Mouse (Mus musculus) layer of hippocampus, postnatal 36 days (tissue): ENCODE results near the gene Csnk1e. TPM values are rescaled to one million over a fixed set of nuclear protein-coding genes. Genes with fewer than 3 reads are reported as not detected.
"Not testable (repeated sequence)": the region's sequence is repeated elsewhere in the genome, so short reads cannot be mapped to it uniquely, and the experiment has no call there.

Experiments
- DNase-seq, 2 experiments: peaks; one replicate each; pipeline ENCODE4 v3.0.0; 2022
- total RNA-seq, 2 experiments: library from RNA; stranded (reverse); gene quantifications; 2 replicates each; pipeline ENCODE4 v1.2.3; 2021

The Csnk1e gene
- total RNA-seq, result 100 to 1,000 TPM; 111 to 120 TPM

DNA sequence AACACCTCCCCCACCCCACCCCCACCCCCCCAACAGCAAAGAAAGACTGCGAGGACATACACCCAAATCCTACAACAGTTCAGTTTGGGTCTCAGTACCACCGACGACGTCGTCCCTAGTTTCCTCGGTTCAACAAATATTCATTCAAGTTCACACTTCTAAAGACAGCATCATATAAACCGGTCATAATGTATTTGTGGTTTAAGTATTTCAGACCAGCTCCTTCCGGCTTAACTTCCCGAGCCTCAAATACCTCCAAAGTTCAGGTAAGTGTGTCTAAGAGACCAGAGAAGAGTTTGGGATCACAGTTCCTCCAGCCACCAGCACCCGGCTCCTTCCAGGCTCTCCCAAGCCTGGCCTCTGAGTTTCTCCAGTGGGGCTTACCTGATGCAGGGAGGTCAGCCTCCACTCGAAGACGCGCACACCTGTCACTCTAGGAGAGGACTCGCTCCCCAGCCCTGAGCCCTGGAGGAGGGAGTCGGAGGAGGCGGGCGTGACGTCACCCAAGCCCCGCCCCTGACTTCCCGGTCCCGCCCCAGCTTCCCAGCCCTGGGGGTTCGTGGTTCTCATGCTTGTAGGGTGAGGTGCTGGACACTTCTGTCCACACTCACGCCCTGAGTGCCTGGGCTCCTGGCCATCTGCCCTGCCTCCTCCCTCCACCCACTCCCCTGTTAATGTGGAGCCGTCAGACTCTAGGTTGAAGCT, at the start of gene Csnk1e:
Csnk1e (minus strand) TSS at position 461 of the 705 bp plus-strand sequence.
- DNase-seq, result no peak

DNA sequence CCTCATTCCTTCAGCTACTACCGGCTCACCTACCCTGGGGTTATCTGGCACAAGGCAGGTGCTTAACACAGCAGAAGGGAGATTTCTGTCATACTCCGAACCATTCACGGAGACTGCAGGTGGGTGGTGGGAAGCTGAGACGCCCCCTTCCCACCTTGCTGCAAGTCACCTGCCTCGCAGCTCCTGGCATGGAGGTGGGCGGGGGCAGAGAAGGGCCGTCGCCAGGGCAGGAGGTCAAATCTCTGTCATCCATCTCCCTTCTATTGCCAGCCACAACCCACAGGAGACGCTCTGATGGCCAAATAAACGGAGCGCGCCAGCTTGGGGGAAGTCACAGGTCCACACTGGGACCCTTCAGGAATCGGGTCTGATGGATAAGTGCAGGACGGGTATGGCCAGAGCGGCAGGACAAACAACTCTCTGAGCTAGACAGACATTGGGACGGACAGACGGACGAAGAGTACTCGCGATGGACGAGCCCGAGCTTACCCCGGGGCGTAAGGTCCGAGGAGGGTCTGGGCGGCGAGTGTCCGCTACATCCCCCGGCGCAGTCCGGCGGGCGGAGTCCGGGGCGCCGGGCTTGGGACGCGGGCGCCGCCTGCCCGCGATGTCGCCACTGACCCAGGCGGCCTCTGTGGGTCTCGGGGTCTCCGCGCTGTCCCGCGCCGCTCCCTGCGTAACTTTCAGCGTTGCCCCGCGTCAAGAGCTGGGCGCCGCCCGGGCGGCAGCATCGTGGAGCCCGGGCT, 49.5 kb upstream of the Csnk1e start, which contains the start of gene Kcnj4:
Kcnj4 (minus strand) TSS at position 535 of the 746 bp plus-strand sequence.
- no peak for DNase-seq

DNA sequence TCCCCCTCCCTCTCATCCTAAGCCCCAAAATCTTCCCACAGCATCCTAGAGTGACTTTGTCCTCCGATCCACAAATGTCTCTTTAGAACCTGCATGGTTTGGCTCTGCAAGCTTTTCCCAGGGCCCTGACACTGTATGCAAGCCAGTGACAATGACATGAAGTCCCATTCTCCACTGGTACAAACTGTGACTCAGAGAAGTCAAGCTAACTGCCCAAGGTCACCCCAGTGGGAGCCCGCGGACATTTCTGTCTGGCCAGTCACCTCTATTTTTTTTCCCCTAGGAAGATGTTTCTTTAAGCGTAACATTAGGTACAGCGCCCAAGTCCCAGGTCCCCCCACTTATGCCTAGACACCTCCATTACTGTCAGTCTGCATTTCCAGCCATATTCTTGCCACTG, 48.1 kb upstream of the Csnk1e start:
- DNase-seq, result no peak

DNA sequence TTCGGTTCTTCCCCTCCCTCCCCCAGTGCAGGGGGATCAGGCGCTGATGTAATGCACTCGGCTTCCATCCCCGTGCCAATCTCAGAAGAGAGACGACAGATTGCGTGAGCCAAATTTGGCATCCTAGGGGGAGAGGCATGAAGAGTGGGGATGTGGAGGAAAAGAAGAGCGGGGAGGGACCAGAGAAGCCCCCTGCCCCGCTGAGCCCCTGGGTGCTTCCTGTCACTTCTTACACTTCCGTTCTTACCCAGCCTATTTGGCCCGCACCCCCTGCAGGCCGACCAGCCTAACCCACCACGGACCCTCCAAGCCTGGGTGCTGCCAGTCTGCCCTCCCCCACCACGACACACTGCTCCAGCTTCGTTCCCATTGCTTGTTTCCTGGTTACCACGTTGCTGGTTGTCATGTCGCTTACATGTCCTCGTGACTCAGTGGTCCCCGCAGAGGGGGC, 47.5 kb upstream of the Csnk1e start:
- DNase-seq, result peak; percentile 79 to 82

DNA sequence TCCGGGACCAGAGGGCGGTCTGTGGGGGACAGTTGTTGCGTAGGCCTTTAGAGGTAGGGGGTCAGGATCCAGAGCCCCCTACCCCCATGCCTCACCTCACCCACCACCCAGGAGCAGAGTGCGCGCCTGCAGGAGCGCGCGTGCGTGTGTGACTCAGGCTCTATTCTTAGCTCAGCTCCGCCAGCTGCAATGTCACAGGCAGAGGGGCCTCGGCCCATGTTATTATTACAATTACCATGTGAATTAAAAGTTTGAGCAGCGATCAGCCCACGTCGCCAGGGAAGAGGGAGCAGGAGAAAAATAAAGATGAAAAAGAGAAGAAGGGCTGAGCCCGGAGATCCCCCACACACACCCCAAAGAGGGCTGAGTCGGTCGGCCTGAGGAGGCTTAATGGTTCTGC, 44.7 kb upstream of the Csnk1e start:
- DNase-seq, result no peak

DNA sequence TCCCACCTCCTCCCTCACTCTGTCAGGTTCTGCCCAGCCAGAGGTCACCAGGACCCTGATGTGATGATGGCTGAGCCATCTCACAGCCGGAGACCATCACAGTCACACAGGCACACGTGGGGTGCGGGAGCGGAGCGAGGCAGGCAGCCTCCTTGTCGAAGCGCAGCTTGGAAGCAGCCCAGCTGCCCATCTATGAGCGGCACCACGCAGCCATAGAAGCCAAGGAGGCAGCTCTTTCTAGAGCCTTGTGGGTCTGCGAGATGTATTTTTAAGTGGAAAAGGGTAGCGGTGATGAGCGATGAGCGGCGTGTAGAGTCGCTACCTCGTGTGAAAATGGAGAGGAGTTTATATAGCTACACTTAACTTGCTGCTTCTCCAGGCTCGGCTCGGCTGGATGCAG, 38.2 kb upstream of the Csnk1e start:
- no peak for DNase-seq

DNA sequence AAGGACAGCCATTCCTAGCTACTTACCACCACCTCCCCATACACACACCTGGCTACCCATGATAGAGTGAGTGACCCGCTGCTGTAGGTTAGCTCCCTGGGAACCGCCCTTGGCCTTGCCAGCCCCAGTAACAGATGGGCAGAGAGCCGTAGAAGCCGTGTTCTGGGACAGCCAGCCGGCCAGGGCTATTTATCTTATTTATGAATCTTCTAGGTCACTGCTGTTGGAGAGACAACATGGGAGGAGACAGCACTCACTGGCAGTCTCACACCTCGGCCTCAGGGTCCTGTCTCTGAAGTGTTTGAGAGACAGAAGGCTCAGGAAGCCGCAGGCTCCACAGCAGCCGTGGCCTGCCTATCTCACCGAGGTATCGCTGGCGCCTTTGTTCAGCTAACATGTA, 34.1 kb upstream of the Csnk1e start:
- DNase-seq, result no peak

DNA sequence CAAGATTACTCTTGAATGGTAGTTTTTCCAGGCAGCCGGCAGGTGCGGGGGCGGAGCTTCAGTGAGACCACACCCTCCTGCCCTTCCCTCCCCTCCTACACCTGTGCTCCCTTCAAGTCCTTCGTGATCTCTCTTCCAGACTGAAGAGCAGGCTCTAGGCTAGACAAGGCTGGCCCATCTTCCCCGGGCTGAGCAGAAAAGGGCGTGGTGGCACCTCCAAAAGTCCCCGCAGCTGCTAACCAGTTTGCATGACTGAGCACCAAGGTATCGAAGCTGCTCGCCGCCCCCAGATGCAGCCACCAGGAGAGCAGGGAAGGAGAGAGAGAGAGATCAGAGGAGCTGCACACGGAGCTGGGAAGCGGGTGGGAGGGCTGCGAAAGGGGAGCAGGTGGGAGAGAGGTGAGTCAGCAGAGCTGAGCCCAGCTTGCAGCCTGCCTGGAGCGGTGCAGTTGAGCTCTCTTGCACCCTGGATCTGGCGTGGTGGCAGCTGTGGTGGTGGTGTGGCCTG, 25.9 kb upstream of the Csnk1e start:
- DNase-seq, result no peak

DNA sequence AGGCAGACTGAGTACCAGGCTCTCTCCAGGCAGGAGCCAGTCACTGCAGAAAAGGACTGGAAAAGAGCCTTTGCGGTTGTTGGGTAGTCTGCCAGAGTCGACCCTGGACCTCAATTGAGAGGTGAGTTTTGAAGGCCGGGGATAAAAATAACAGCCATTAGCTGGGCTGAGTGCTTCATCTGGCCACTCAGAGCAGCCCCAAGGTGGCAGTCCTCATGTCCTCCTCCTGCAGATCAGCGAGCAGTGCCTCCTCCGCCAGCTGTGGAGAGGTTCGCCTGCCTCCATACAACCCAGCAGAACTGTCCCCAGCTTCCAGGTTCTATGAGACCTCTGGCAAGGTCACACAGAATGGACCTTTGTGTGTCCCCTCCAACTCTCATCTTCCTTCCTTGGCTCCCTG, 21.9 kb upstream of the Csnk1e start:
- DNase-seq, result no peak

DNA sequence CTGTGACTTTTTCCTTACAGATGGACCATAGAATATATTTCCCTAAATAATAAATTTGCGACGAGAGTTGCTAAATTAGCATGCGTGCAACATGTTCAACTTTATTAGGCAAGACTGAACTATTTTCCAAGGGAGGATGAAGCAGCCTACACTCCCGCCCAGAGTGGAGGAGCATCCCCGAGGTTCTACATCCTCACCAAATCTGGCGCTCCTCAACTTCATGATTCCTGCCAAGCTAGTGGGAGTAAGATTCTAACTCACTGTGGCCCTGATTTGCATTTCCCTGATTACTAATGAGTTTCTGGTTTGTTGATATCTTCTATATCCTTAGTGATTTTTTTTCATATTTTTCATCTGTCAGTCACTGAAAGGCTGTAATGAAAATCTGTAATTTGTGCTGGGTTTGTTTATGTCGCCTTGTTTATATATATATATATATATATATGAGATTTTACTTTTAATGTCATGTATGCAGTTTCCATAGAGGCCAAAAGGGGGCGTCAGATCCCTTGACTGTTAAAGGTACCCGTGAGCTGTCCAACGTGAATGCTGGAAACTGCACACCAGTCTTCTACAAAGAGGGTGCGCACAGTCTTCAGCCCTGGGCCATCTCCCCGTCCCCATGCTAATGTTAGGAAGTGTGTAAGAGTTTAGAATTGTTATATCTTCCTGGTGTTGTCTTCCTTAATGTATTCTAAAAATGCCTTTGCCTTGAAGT, 18.4 kb upstream of the Csnk1e start:
- peak in 1 of 2 experiments; percentile 41 for DNase-seq

DNA sequence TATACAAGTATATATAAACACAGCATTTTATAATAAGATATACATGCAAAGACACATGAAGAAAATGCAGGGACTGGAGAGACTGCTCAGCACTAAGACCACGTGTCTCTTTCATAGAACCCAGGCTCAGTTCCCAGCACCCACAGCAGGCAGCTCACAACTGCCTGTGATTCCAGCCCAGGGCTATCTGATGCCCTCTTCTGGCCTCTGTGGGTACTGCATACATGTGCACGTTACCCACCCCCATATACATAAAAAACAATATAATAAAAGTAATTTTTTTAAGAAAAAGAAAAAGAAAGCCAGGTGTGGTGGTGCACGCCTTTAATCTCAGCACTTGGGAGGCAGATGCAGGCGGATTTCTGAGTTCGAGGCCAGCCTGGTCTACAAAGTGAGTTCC, 17.7 kb upstream of the Csnk1e start:
- no peak for DNase-seq

DNA sequence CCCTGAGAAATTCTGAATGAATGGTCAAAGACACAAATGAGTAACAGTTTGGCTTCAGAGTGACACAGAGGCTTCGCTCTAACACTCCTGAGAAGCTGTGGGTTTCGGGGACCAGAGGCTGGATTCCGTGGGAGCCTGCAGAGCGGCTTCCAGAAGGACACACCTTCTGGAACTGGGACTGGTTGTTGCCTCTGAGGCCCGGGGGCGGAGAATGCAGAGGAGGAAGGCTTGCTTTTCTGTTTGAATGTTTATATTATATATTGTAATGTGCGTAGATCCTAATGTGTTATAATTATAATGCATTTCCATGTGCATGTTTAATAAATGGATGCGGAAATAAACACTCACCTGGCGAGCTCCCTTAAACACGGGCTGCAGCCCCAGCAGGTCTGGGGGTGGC, 15.7 kb upstream of the Csnk1e start:
- no peak for DNase-seq

DNA sequence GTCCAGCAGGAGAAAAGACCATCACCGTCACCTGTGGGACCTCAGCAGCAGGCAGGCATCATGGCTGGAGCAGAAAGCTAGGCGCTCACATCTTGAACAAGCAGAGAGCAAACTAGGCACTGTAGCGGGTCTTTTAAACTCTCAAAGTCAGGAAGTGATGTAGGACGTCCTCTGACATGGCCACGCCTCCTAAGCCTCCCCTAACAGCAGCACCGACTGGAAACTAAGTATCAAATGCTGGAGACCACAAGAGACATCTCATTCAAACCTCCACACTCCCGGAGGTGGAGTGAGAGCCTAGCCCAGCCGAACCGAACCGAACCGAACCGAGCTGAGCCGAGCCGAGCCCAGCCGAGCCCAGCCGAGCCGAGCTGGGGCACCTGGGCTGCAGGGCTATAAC, 15.2 kb upstream of the Csnk1e start:
- no peak for DNase-seq

DNA sequence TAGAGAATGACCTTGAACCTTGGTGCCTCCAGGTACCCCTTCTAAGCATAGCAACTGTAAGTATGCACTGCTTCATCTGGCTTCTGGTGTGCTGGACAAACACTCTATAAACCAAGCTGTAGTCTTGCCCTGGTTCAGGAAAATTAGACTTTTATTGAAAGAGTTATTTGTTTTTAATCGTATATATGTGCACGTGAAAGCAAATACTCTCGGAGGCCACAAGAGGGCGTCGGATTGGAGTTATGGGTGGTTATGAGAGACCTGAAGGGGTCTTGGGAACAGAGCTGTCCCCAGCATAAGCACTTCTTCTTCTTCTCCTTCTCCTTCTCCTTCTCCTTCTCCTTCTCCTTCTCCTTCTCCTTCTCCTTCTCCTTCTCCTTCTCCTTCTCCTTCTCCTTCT, 14.2 kb upstream of the Csnk1e start:
- no peak for DNase-seq

DNA sequence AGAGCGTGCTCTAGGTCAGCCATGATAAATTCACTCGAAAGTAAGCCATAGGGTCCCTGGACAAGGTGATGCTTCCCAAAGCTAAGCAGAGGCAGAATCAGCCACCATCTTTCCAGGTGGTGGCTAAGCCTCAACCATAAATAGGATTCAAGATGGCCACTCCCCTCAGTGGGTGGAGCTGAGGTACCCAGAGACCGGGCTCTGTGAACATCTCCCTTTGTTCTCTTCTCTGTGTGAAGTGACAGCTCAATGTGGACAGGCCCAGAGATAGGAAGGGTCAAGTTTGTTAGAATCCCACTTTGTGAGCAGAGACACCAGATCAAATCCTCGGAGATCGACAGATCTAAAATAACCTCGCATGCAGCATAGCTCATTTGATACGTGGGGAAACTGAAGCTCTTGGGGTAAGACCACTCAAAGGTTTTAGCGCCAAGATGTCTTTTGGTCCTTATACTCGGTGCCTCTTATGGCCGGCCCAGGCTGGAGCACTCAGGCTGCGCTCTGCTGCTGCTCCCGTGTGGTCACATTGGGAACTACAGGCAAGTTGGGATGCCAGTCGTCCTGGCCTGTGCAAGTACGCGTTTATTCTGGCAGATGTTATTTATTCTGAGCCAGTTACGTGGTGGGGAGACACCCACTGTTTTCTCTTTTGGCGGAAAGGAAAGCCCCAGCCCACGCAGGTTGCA, 11.4 kb upstream of the Csnk1e start:
- peak; percentile 83 to 84 for DNase-seq

DNA sequence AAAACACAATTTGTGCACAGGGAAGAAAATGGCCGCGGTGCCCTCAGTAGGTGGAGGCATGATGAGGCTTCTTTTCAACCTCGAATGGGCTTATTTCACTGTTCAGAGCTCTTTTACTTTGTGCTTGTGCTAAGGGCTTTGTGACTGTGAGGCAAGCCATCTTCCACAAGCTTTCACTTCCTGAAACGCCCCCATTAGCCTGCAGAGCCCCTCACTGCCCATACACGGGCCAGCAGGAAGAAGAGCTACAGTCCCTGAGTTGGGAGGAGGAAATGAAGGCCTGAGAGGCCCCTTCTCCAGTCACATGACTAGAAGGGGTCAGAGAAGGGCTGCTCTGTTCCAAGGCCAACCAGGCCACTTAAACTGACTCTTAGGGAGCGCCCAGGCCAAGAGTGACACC, 1.2 kb upstream of the Csnk1e start:
- DNase-seq, result no peak

DNA sequence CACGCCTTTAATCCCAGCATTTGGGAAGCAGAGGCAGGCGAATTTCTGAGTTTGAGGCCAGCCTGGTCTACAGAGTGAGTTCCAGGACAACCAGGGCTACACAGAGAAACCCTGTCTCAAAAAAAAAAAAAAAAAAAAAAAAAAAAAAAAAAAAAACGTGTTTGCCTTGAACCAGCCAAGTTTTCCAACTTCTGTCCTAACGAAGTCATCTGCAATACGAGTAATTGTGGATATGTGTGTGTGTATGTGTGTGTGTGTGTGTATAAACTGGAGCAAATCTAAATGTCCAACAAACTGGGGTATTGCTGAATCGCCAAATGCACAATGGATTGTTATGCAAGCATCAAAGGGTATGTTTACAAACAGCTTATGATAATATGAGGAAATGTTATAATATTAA, 738 bp upstream of the Csnk1e start:
- DNase-seq, result not testable (repeated sequence)

DNA sequence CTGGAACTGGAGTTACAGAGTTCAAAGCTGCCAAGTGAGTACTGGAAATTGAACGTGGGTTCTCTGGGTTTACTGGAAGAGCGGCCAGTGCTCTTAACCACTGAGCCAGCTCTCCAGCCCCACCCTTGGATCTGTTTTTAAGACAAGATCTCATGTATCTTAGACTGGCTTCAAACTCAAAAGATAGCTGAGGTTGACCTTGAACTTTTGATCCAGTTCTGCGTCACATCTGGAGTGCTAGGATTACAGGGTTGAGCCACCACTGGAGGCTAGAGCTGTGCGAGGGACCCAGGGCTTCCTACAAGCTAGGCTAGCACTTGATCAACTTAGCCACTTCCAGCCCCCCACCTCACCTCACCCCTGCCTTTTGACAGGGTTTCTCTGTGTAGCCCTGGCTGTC, 1.5 kb downstream of the Csnk1e start:
- DNase-seq, result no peak

DNA sequence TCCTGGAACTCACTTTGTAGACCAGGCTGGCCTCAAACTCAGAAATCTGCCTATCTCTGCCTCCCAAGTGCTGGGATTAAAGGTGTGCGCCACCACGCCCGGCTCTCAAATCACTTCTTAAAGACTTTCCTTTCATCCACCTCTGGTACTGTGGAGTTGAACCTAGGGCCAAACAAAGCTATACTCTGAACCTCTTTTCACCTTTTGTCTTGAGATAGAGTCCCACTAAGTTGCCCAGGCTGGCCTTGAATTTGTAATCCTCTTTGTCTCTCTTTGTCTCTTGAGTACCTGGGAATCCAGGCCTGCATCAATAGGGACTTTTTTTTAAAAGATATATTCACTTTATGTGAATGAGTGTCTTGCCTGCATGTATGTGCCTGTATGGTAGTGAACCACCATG, 7.3 kb downstream of the Csnk1e start:
- DNase-seq, result no peak

DNA sequence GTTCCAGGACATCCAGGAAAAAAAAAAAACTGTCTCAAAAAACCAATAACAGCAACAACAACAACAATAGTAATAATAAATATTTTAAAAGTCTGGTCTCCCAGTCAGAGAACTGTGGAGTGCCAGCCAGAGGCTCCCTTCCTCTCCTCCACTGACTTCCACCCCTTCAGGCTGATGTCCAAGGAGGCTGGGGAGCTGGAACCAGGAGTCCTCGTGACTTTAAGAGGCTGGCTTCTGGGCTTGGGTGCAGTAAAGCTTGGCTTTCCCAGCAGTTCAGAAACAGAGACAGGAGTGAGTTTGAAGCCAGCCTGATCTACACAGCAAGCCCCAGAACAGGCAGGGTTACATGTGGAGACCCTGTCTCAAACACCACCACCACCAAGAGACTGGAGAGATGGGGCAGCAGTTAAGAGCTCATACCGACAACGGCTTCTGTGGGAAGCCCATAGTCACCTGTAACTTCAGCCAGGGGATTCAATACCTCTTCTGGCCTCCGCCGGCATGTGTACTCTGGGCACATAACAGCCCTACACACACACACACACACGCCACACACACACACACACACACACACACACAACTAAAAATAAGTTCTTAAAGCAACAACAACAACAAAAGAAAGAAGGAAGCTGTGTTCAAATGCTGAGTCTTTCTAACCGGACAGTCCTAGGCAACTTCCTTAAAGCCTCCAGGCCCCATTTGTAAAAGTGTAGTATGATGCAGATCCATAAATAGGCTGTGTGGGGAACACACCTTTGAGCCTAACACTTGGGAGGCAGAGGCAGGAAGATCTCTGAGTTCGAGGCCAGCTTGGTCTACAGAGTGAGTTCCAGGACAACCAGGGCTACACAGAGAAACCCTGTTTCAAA, 9.3 kb downstream of the Csnk1e start:
- DNase-seq, result no peak

DNA sequence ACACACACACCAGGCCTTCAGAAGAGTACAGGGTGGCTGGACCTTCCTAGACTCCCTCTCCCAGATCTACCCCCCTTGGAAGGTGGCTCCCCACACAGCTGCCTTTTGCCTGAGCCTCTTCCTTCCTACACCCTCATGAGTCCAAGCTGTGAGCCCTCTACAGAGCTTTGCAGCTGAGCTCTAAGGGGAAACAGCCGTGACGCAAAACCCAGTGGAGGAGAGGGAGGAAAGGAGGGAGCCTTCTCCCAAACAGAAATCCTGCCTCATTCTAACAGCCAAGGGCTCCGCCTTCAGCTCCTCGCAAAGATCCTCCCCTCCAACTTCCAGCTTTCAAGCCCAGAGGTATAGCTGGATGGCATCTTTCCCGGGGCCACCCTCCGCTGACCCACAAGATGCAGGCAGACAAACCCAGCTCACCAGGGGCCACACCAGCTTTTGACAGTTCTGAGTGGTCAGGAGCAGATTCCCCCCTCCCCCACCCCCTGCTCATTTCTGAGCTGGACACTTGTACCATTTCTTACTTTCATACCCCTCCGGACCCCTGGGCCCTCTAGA, 11.4 kb downstream of the Csnk1e start:
- DNase-seq, result no peak
